Mouse (Mus musculus) kidney, embryonic 14.5 days (tissue): ENCODE measurements around the gene Hfe2. TPM values are rescaled to one million over a fixed set of nuclear protein-coding genes. Genes with fewer than 3 reads are reported as not detected.
"Not testable (repeated sequence)": the region's sequence is repeated elsewhere in the genome, so short reads cannot be mapped to it uniquely, and the experiment has no call there.

Experiments
- ATAC-seq: fragments of 200-750 bp; cut with Nextera tagmentation; 2 replicates; pipeline ENCODE4 v1.8.0; 2017; ENCODE audit warnings: moderate number of reproducible peaks, mild to moderate bottlenecking, moderate TSS enrichment, moderate library complexity; ENCODE audit not compliant: low FRiP score, low TSS enrichment
- H3K27ac ChIP-seq: fragments of 300-500 bp; sonication (generic); 2 replicates; pipeline ENCODE4 v1.5.1; 2014; ENCODE audit warnings: low read depth, mild to moderate bottlenecking, low read length, moderate library complexity, mixed read lengths
- H3K27me3 ChIP-seq: fragments of 300-500 bp; sonication (generic); 2 replicates; pipeline ENCODE4 v1.6.1; 2014; ENCODE audit warnings: mild to moderate bottlenecking, low read length; ENCODE audit not compliant: control insufficient read depth, insufficient read depth
- H3K36me3 ChIP-seq: fragments of 300-500 bp; sonication (generic); 2 replicates; pipeline ENCODE4 v1.6.1; 2014; ENCODE audit warnings: low read length, mixed read lengths; ENCODE audit not compliant: control insufficient read depth, insufficient read depth
- H3K4me1 ChIP-seq: fragments of 300-500 bp; sonication (generic); 2 replicates; pipeline ENCODE4 v1.6.1; 2014; ENCODE audit warnings: low read length, mixed read lengths; ENCODE audit not compliant: control insufficient read depth, insufficient read depth
- H3K4me2 ChIP-seq: fragments of 300-500 bp; sonication (generic); replicated peaks from 2 replicates; pipeline ENCODE4 v1.6.1; 2014; ENCODE audit warnings: low read depth, mild to moderate bottlenecking, low read length
- H3K4me3 ChIP-seq: fragments of 300-500 bp; sonication (generic); 2 replicates; pipeline ENCODE4 v1.5.1; 2014; ENCODE audit warnings: mild to moderate bottlenecking, low read length
- H3K9ac ChIP-seq: fragments of 300-500 bp; sonication (generic); 2 replicates; pipeline ENCODE4 v1.6.1; 2014; ENCODE audit warnings: low read depth, mild to moderate bottlenecking, low read length, moderate library complexity
- H3K9me3 ChIP-seq: fragments of 300-500 bp; sonication (generic); 2 replicates; pipeline ENCODE4 v1.6.1; 2016; ENCODE audit warnings: low read length; ENCODE audit not compliant: control insufficient read depth
- WGBS: fragments of 180-500 bp; shearing (Covaris S2); extraction: QIAGEN DNeasy Blood & Tissue Kit; methylation state at CpG from one replicate; pipeline ENCODE4 v1.1.7; 2014; 5-methylcytosine and 5-hydroxymethylcytosine counted together
- polyA plus RNA-seq: library from polyadenylated mRNA; unstranded; fragments of >200 nt; fragmentation: Nextera tagmentation; extraction: Ambion mirVana; gene quantifications from 2 replicates; pipeline ENCODE4 v1.2.1, GENCODE M21; 2014

The Hfe2 gene
- polyA plus RNA-seq, result 0.20 and 0.30 TPM in 2 replicates

GRCm38 (mm10) chr3:96524914-96525313 lies at the start of gene Hfe2:
Gene Hfe2 (plus strand): TSS chr3:96525172.
- ATAC-seq, result no peak
- no peaks in the 10 kb centered on the region for H3K36me3 ChIP-seq
- no peak within 1 kb of the TSS for H3K27ac ChIP-seq
- no peak within 1 kb of the TSS for H3K9ac ChIP-seq
- WGBS, result 72% methylated on average over 4 of the region's 4 CpGs
- no peak within 1 kb of the TSS for H3K4me2 ChIP-seq
- no peak within 1 kb of the TSS for H3K4me3 ChIP-seq
- H3K27me3 ChIP-seq, result peaks cover 32% of the 10 kb centered on the region
- H3K4me1 ChIP-seq, result 0 out of 2 replicates have a peak, but pooled peaks cover 8% of the 10 kb centered on the region
- H3K9me3 ChIP-seq, result no peaks in the 10 kb centered on the region

DNA sequence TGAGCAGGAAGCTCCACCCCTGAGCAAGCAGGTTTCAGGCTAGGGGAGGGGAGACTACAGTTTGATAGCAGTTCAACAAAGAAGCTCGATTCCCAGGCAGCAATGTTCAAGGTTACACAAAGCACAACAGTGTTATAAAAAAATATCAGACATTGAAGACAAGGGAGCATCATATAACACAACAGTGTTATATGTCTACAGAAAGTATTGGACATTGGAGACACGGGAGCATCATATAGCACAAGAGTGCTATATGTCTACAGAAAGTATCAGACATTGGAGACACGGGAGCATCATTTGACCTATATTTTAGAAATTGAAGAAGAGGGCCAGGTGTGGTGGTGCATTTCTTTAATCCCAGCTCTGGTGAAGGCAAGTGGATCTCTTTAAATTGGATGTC lies 47.9 kb upstream of the Hfe2 start:
- no peak overlapping the region for H3K4me2 ChIP-seq
- H3K36me3 ChIP-seq, result no peaks in the 10 kb centered on the region
- no peak overlapping the region for H3K4me3 ChIP-seq
- ATAC-seq, result no peak
- H3K9me3 ChIP-seq, result no peaks in the 10 kb centered on the region
- H3K9ac ChIP-seq, result no peak overlapping the region
- H3K27ac ChIP-seq, result no peak overlapping the region
- peaks cover 59% of the 10 kb centered on the region for H3K27me3 ChIP-seq
- H3K4me1 ChIP-seq, result peaks cover 10% of the 10 kb centered on the region
- 47% methylated on average over 3 of the region's 3 CpGs for WGBS

DNA sequence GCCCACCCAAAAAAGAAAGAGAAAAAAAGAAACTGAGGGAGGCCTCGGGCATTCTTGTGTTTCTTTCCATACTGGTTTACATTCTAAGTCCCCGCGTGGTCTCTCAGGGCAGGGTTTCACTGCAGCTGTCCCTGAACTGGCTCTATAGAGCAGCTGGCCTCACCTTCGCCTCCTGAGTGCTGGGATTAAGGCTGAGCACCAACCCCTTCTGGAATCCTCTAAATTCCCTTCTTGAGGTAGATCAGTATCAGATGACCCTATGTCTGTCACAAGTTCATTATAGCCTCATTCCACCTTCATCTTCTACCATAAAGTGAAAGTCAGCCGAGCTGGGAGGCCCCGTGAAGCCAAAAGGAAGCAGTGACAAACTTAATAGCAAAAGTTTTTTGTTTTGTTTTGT lies 47.4 kb upstream of the Hfe2 start:
- 59% methylated on average over 6 of the region's 6 CpGs for WGBS
- peaks cover 56% of the 10 kb centered on the region for H3K27me3 ChIP-seq

DNA sequence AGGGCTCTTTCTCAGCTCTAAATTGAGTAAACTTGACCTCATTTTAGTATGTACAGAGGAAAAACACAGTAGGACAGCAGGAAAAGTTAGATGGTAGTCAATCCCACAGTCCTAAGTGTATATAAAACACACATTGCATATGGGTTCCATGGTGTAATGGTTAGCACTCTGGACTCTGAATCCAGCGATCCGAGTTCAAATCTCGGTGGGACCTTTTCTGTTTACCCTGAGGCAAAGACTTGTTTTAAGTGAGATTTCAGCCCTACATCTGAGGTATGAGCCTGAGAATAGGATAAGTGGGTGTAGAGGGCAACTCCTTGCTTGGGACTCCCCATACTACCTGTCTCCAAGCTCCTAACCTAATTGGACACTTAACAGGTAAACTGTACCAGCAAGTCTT lies 45.7 kb upstream of the Hfe2 start:
- Histone ChIP-seq H3K36me3 (no peaks in the 10 kb centered on the region), H3K27me3 (peaks cover 39% of the 10 kb centered on the region), H3K4me2 (no peak overlapping the region), H3K4me3 (no peak overlapping the region), H3K9ac (no peak overlapping the region), H3K4me1 (peaks cover 10% of the 10 kb centered on the region), H3K27ac (no peak overlapping the region), H3K9me3 (no peaks in the 10 kb centered on the region)
- WGBS, result 23% methylated on average over 3 of the region's 3 CpGs
- ATAC-seq, result no peak

More for the DNA sequence above, 47.4 kb upstream of the Hfe2 start:
- Histone ChIP-seq H3K9ac (no peak overlapping the region), H3K9me3 (no peaks in the 10 kb centered on the region), H3K27ac (no peak overlapping the region), H3K4me2 (no peak overlapping the region), H3K4me1 (peaks cover 10% of the 10 kb centered on the region), H3K4me3 (no peak overlapping the region), H3K36me3 (no peaks in the 10 kb centered on the region)
- ATAC-seq, result no peak

- H3K9ac ChIP-seq, result no peak overlapping the region
- no peak overlapping the region for H3K27ac ChIP-seq
- no peak overlapping the region for H3K4me3 ChIP-seq
- peaks cover 24% of the 10 kb centered on the region for H3K27me3 ChIP-seq
- ATAC-seq, result no peak
- no peaks in the 10 kb centered on the region for H3K36me3 ChIP-seq
- 81% methylated on average over 4 of the region's 4 CpGs for WGBS
- H3K9me3 ChIP-seq, result no peaks in the 10 kb centered on the region
- no peaks in the 10 kb centered on the region; the same call in 1 of the 2 replicates for H3K4me1 ChIP-seq
- H3K4me2 ChIP-seq, result no peak overlapping the region
Observed at GRCm38 (mm10) chr3:96480684-96481270, 44.2 kb upstream of the Hfe2 start.

DNA sequence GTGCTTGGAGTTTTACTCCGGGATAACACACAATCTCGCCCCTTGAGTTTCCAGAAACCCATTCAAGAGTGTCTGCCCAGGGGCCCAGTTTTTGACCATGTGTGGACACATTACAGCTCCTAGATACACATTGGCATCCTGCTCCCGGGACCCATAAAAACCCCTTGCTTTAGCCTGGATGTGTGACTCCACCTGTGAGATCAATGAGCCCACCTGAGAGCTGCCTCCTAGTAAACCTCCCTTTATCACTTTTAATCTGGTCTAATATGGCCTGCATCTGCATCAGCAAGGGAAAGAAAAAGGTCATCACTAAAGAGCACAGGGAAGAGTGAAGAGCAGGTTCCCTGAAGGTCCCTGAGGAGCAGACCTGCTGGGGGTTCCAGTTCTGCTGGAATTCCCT lies 43.1 kb upstream of the Hfe2 start:
- H3K9me3 ChIP-seq, result no peaks in the 10 kb centered on the region
- no peak overlapping the region for H3K4me2 ChIP-seq
- no peak overlapping the region for H3K9ac ChIP-seq
- H3K27ac ChIP-seq, result no peak overlapping the region
- H3K4me1 ChIP-seq, result no peaks in the 10 kb centered on the region; the same call in 1 of the 2 replicates
- no peak for ATAC-seq
- H3K27me3 ChIP-seq, result peaks cover 16% of the 10 kb centered on the region
- 83% methylated on average over 3 of the region's 3 CpGs for WGBS
- no peaks in the 10 kb centered on the region for H3K36me3 ChIP-seq
- H3K4me3 ChIP-seq, result no peak overlapping the region

GRCm38 (mm10) chr3:96482451-96482850 lies 42.5 kb upstream of the Hfe2 start:
- no peaks in the 10 kb centered on the region; the same call in 1 of the 2 replicates for H3K4me1 ChIP-seq
- no peak for ATAC-seq
- H3K36me3 ChIP-seq, result no peaks in the 10 kb centered on the region
- H3K4me2 ChIP-seq, result no peak overlapping the region
- H3K27me3 ChIP-seq, result peaks cover 10% of the 10 kb centered on the region
- no peak overlapping the region for H3K4me3 ChIP-seq
- 91% methylated on average over 13 of the region's 13 CpGs for WGBS
- H3K9me3 ChIP-seq, result no peaks in the 10 kb centered on the region
- no peak overlapping the region for H3K9ac ChIP-seq
- H3K27ac ChIP-seq, result no peak overlapping the region

GRCm38 (mm10) chr3:96483044-96483443 lies 41.9 kb upstream of the Hfe2 start:
- H3K36me3 ChIP-seq, H3K4me2 ChIP-seq, H3K9ac ChIP-seq, H3K4me3 ChIP-seq, ATAC-seq, H3K27ac ChIP-seq, H3K27me3 ChIP-seq, H3K4me1 ChIP-seq, H3K9me3 ChIP-seq: not testable (repeated sequence)
- WGBS, result 57% methylated on average over 7 of the region's 7 CpGs

DNA sequence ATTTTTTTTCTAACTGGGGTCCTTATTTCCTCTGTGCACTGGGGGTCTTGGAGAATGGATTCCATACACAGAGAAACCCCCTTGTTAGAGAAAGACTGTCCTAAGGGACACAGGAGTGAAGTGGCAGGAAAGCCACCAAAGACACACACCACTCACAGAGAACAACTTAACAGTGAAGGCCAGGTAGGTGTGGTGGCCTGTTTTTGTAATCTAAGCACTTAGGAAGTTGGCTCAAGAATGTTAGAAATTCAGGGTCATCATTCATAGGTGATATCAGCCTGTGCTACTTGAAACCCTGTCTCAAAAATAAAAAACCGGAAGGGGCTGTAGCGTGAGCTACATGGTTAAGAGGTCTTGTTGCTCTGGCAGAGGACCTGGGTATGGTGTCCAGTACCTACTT lies 41.0 kb upstream of the Hfe2 start:
- Histone ChIP-seq H3K27me3 (no peaks in the 10 kb centered on the region), H3K4me1 (no peaks in the 10 kb centered on the region; the same call in 1 of the 2 replicates), H3K4me2 (no peak overlapping the region), H3K4me3 (no peak overlapping the region), H3K36me3 (no peaks in the 10 kb centered on the region), H3K27ac (no peak overlapping the region), H3K9me3 (no peaks in the 10 kb centered on the region), H3K9ac (no peak overlapping the region)
- no peak for ATAC-seq
- 92% methylated on average over 2 of the region's 2 CpGs for WGBS
